Mouse (Mus musculus) G1E (cell line): ENCODE measurements at regions not wholly inside any gene's neighbourhood (a gene's known extent, or its start where the extent isn't known, plus 50 kb on each side); places are given as distances from the start of the nearest gene placed in this dataset.

Experiments used
- ATAC-seq: 2 replicates; pipeline ENCODE4 v1.8.0; 2016; ENCODE audit warnings: mild to moderate bottlenecking; ENCODE audit not compliant: insufficient number of reproducible peaks, poor library complexity, low FRiP score, severe bottlenecking; ENCODE audit errors: extremely low read depth
- DNase-seq: peaks from one replicate; pipeline ENCODE4 v3.0.0; 2012; ENCODE audit warnings: low spot score
- H3K27me3 ChIP-seq: 2 replicates; pipeline ENCODE4 v1.6.1; 2012; ENCODE audit warnings: mild to moderate bottlenecking, low read length, inconsistent platforms; ENCODE audit not compliant: insufficient read depth
- H3K36me3 ChIP-seq: replicated peaks from 2 replicates; pipeline ENCODE3; 2012; ENCODE audit warnings: mild to moderate bottlenecking, inconsistent platforms
- H3K4me1 ChIP-seq: 2 replicates; pipeline ENCODE4 v1.6.1; 2012; ENCODE audit warnings: low read depth, low read length, inconsistent platforms, mixed read lengths; ENCODE audit not compliant: insufficient read depth
- H3K4me3 ChIP-seq: 2 replicates; pipeline ENCODE4 v1.5.1; 2012; ENCODE audit warnings: low read depth, mild to moderate bottlenecking, inconsistent platforms, low read length, moderate library complexity, mixed read lengths
- H3K9me3 ChIP-seq: replicated peaks from 2 replicates; pipeline ENCODE4 v1.6.1; 2012; ENCODE audit warnings: inconsistent platforms
- CTCF ChIP-seq: IDR thresholded peaks from 2 replicates; pipeline ENCODE4 v1.5.1; 2012; ENCODE audit warnings: low read depth, low read length, inconsistent platforms, mixed read lengths
- GATA1 ChIP-seq: IDR thresholded peaks from 2 replicates; pipeline ENCODE4 v1.6.1; 2012; ENCODE audit warnings: borderline replicate concordance, low read length, inconsistent platforms, mixed read lengths
- GATA2 ChIP-seq: IDR thresholded peaks from 2 replicates; pipeline ENCODE4 v1.6.1; 2012; ENCODE audit warnings: low read depth, low read length, inconsistent platforms, borderline replicate concordance
- POLR2AphosphoS5 ChIP-seq: IDR thresholded peaks from 2 replicates; pipeline ENCODE4 v1.6.1; 2012; ENCODE audit warnings: low read depth, low read length, inconsistent platforms; ENCODE audit not compliant: insufficient replicate concordance
- TAL1 ChIP-seq: conservative IDR thresholded peaks from 2 replicates; pipeline ENCODE4 v1.6.1; 2012; ENCODE audit warnings: low read depth, low read length, inconsistent platforms, mixed read lengths

GRCm38 (mm10) chr11:117046636-117047035 is 68.3 kb upstream of the Sec14l1 start:
- no peak for TF ChIP-seq TAL1
- no peak for TF ChIP-seq GATA1
- Histone ChIP-seq H3K27me3 (peaks cover 34% of the 10 kb centered on the region), H3K36me3 (no peaks in the 10 kb centered on the region), H3K9me3 (peaks cover 7% of the 10 kb centered on the region), H3K4me1 (peaks cover 3% of the 10 kb centered on the region; the same call in 1 of the 2 replicates), H3K4me3 (no peak overlapping the region)
- no peak for ATAC-seq
- no peak for DNase-seq

- no peak for ATAC-seq
- Histone ChIP-seq H3K4me3 (no peak overlapping the region), H3K4me1 (peaks cover 3% of the 10 kb centered on the region; the same call in 1 of the 2 replicates), H3K9me3 (peaks cover 7% of the 10 kb centered on the region), H3K36me3 (no peaks in the 10 kb centered on the region), H3K27me3 (peaks cover 27% of the 10 kb centered on the region)
- TF ChIP-seq CTCF (no peak), POLR2AphosphoS5 (no peak), GATA2 (no peak), TAL1 (no peak), GATA1 (no peak)
- no peak for DNase-seq
These were observed 67.6 kb upstream of the Sec14l1 start for GRCm38 (mm10) chr11:117047172-117047950.

- H3K27me3 ChIP-seq, result peaks cover 17% of the 10 kb centered on the region
- TF ChIP-seq GATA1 (no peak), POLR2AphosphoS5 (no peak), GATA2 (no peak)
- H3K4me3 ChIP-seq, result no peak overlapping the region
- no peaks in the 10 kb centered on the region for H3K36me3 ChIP-seq
- DNase-seq, result no peak
- no peak for ATAC-seq
- H3K4me1 ChIP-seq, result no peaks in the 10 kb centered on the region
- H3K9me3 ChIP-seq, result peaks cover 7% of the 10 kb centered on the region
These were observed 66.1 kb upstream of the Sec14l1 start for GRCm38 (mm10) chr11:117048911-117049310.

GRCm38 (mm10) chr11:117050788-117051187 is 64.2 kb upstream of the Sec14l1 start:
- no peak overlapping the region for H3K4me3 ChIP-seq
- peaks cover 7% of the 10 kb centered on the region for H3K9me3 ChIP-seq
- DNase-seq (no peak), ATAC-seq (no peak)
- H3K36me3 ChIP-seq, result no peaks in the 10 kb centered on the region
- no peaks in the 10 kb centered on the region for H3K4me1 ChIP-seq
- H3K27me3 ChIP-seq, result peaks cover 10% of the 10 kb centered on the region
- TF ChIP-seq TAL1 (no peak), GATA2 (no peak), CTCF (no peak), POLR2AphosphoS5 (no peak), GATA1 (no peak)

- no peaks in the 10 kb centered on the region for H3K9me3 ChIP-seq
- no peak for TF ChIP-seq TAL1
- no peak for TF ChIP-seq GATA1
- TF ChIP-seq CTCF, result no peak
- TF ChIP-seq GATA2, result no peak
- no peak for TF ChIP-seq POLR2AphosphoS5
- peaks cover 7% of the 10 kb centered on the region; the same call in 1 of the 2 replicates for H3K27me3 ChIP-seq
- H3K36me3 ChIP-seq, result no peaks in the 10 kb centered on the region
- ATAC-seq (no peak), DNase-seq (peak; percentile 41)
- H3K4me1 ChIP-seq, result no peaks in the 10 kb centered on the region
- H3K4me3 ChIP-seq, result no peak overlapping the region
These were observed 58.0 kb upstream of the Sec14l1 start for GRCm38 (mm10) chr11:117056958-117057357.

GRCm38 (mm10) chr11:117057451-117057850 is 57.5 kb upstream of the Sec14l1 start:
- Histone ChIP-seq H3K4me1 (no peaks in the 10 kb centered on the region), H3K4me3 (no peak overlapping the region), H3K9me3 (no peaks in the 10 kb centered on the region), H3K36me3 (no peaks in the 10 kb centered on the region), H3K27me3 (peaks cover 7% of the 10 kb centered on the region; the same call in 1 of the 2 replicates)
- DNase-seq (no peak), ATAC-seq (no peak)
- peak; percentile 16; the same call in 1 of the 2 replicates for TF ChIP-seq CTCF
- TF ChIP-seq GATA1, result no peak
- no peak for TF ChIP-seq POLR2AphosphoS5
- no peak for TF ChIP-seq TAL1

GRCm38 (mm10) chr11:117059120-117059519 is 55.8 kb upstream of the Sec14l1 start:
- DNase-seq (no peak), ATAC-seq (no peak)
- Histone ChIP-seq H3K36me3 (no peaks in the 10 kb centered on the region), H3K9me3 (no peaks in the 10 kb centered on the region), H3K27me3 (peaks cover 7% of the 10 kb centered on the region), H3K4me3 (no peak overlapping the region), H3K4me1 (no peaks in the 10 kb centered on the region)
- no peak for TF ChIP-seq GATA2
- TF ChIP-seq CTCF, result no peak
- no peak for TF ChIP-seq POLR2AphosphoS5
- TF ChIP-seq GATA1, result no peak
- no peak for TF ChIP-seq TAL1
